20 mouse cellular contexts compared by ENCODE assay signal in genomic region chr1:140484016-140484415, GRCm38 (mm10).
DNase-seq lines count a peak whose midpoint lies in the region; ATAC-seq and TF ChIP-seq lines count a peak whose summit lies in the region.
"Had no signal": no experiment of that assay in that cellular context is flagged by ENCODE, and none has a peak within 500 bp of the region (broad histone marks: within the 10 kb centered on the region; RNA-seq: fewer than 3 reads in every experiment).

No protein-coding gene starts in this region.

- no peak overlapping the region for H3K4me3 ChIP-seq in intestine, postnatal 0 days (ENCODE audit: low read depth, low read length)
- no peak overlapping the region for H3K4me3 ChIP-seq in intestine, embryonic 15.5 days (replicated peaks)
- H3K4me3 ChIP-seq: forebrain, embryonic 13.5 days; limb, embryonic 12.5 days; midbrain, embryonic 13.5 days; neural tube, embryonic 12.5 days had no signal

- no peak overlapping the region for H3K9ac ChIP-seq in intestine, postnatal 0 days (ENCODE audit: low read depth, low read length)
- H3K9ac ChIP-seq in intestine, embryonic 15.5 days: no peak overlapping the region
- H3K9ac ChIP-seq: forebrain, embryonic 13.5 days; limb, embryonic 12.5 days; liver, embryonic 14.5 days; midbrain, embryonic 13.5 days; neural tube, embryonic 12.5 days had no signal

- no peaks in the 10 kb centered on the region for H3K27me3 ChIP-seq in intestine, postnatal 0 days (replicated peaks; ENCODE audit: control insufficient read depth, insufficient read depth, low read length)
- no peaks in the 10 kb centered on the region for H3K27me3 ChIP-seq in intestine, embryonic 15.5 days (replicated peaks)
- H3K27me3 ChIP-seq: forebrain, embryonic 13.5 days; limb, embryonic 12.5 days; midbrain, embryonic 13.5 days; neural tube, embryonic 12.5 days had no signal

- no peak overlapping the region for H3K27ac ChIP-seq in intestine, postnatal 0 days (ENCODE audit: low read depth, low read length)
- H3K27ac ChIP-seq in intestine, embryonic 15.5 days: no peak overlapping the region
- H3K27ac ChIP-seq: forebrain, embryonic 13.5 days; limb, embryonic 12.5 days; liver, embryonic 14.5 days; midbrain, embryonic 13.5 days; neural tube, embryonic 12.5 days had no signal

- peak; percentile 11 for DNase-seq in 3T3-L1 (ENCODE audit: low read depth, low spot score)
- peak; percentile 20 for DNase-seq in A20 (ENCODE audit: low read depth, low spot score)
- DNase-seq in NIH3T3 (ENCODE audit: low read depth): peak; percentile 2
- DNase-seq in spleen, postnatal 4 days (ENCODE audit: low spot score in 2 of 2): no peak
- DNase-seq in T-cell, adult 2 months (ENCODE audit: low spot score): no peak
- DNase-seq: adrenal gland, postnatal 25 days; cerebellum, adult 11-12 months; cerebellum, postnatal 25 days; gastrocnemius, postnatal 14 days; kidney, adult 8-10 months; kidney, postnatal 25 days had no signal

- H3K36me3 ChIP-seq in intestine, postnatal 0 days (ENCODE audit: control insufficient read depth, insufficient read depth): no peaks in the 10 kb centered on the region
- no peaks in the 10 kb centered on the region for H3K36me3 ChIP-seq in intestine, embryonic 15.5 days
- H3K36me3 ChIP-seq: limb, embryonic 12.5 days; midbrain, embryonic 13.5 days; neural tube, embryonic 12.5 days had no signal

- no peak overlapping the region for H3K4me2 ChIP-seq in intestine, postnatal 0 days (replicated peaks; ENCODE audit: low read depth)
- no peak overlapping the region for H3K4me2 ChIP-seq in intestine, embryonic 15.5 days (replicated peaks)
- H3K4me2 ChIP-seq: forebrain, embryonic 13.5 days; limb, embryonic 12.5 days; midbrain, embryonic 13.5 days; neural tube, embryonic 12.5 days had no signal

- WGBS in intestine, postnatal 0 days: 88% methylated on average over 1 of the region's 1 CpGs
- 88% methylated on average over 1 of the region's 1 CpGs for WGBS in intestine, embryonic 15.5 days

- no peaks in the 10 kb centered on the region for H3K9me3 ChIP-seq in intestine, postnatal 0 days (ENCODE audit: control insufficient read depth)
- H3K9me3 ChIP-seq in intestine, embryonic 15.5 days: no peaks in the 10 kb centered on the region
- H3K9me3 ChIP-seq: forebrain, embryonic 13.5 days; limb, embryonic 12.5 days; midbrain, embryonic 13.5 days; neural tube, embryonic 12.5 days had no signal

- TF ChIP-seq CTCF in intestine, postnatal 0 days (IDR thresholded peaks at IDR 0.05; ENCODE audit: low read depth): peak; percentile 27

- no peaks in the 10 kb centered on the region for H3K4me1 ChIP-seq in intestine, postnatal 0 days (replicated peaks; ENCODE audit: control insufficient read depth, insufficient read depth, low read length)
- no peaks in the 10 kb centered on the region for H3K4me1 ChIP-seq in intestine, embryonic 15.5 days (replicated peaks)
- H3K4me1 ChIP-seq: forebrain, embryonic 13.5 days; midbrain, embryonic 13.5 days; neural tube, embryonic 12.5 days had no signal

- ATAC-seq in intestine, postnatal 0 days: no peak
- no peak for ATAC-seq in intestine, embryonic 15.5 days
- ATAC-seq: CD4-positive, CD25-positive, alpha-beta regulatory T cell, adult 4 months; forebrain, embryonic 13.5 days; midbrain, embryonic 13.5 days; Patski had no signal

Comparison
In these comparisons a context has a peak if more than half of its experiments do, and no peak if none do; other contexts are left out.
1. DNase-seq: peak in 3T3-L1 (single experiment), A20 (single experiment) and NIH3T3 (single experiment); none in spleen, postnatal 4 days (0 of 2) and T-cell, adult 2 months (single experiment).